ENCODE assay signal across 8 mouse cellular contexts in genomic region chr7:35322732-35323420, GRCm38 (mm10). TPM values are rescaled to one million over a fixed set of nuclear protein-coding genes. Genes with fewer than 3 reads are reported as not detected.
DNase-seq lines count a peak whose midpoint lies in the region; ATAC-seq and TF ChIP-seq lines count a peak whose summit lies in the region.

No protein-coding gene starts in this region.

- H3K4me3 ChIP-seq in hindbrain, embryonic 13.5 days: no peak overlapping the region
- H3K4me3 ChIP-seq in midbrain, postnatal 0 days (ENCODE audit: low read depth, low read length): no peak overlapping the region

- no peaks in the 10 kb centered on the region for H3K27me3 ChIP-seq in hindbrain, embryonic 13.5 days
- H3K27me3 ChIP-seq in midbrain, postnatal 0 days (ENCODE audit: insufficient read depth, low read length): no peaks in the 10 kb centered on the region

- 0 out of 2 replicates have a peak overlapping the region, but pooled peaks have one; percentile 30 for H3K27ac ChIP-seq in hindbrain, embryonic 13.5 days
- H3K27ac ChIP-seq in midbrain, postnatal 0 days (ENCODE audit: low read depth, low read length): no peak overlapping the region

- no peak for TF ChIP-seq CTCF in midbrain, postnatal 0 days (IDR thresholded peaks at IDR 0.05)

- peak overlapping the region; percentile 14 for H3K4me2 ChIP-seq in hindbrain, embryonic 13.5 days
- H3K4me2 ChIP-seq in midbrain, postnatal 0 days (ENCODE audit: low read depth, low read length, poor library complexity, severe bottlenecking): peak overlapping the region; percentile 20; the same call in 1 of the 2 replicates

- DNase-seq in kidney, adult 18-20 months: peak; percentile 7
- DNase-seq in kidney, postnatal 10 days: no peak
- peak; percentile 26 for DNase-seq in embryo, embryonic 10 days (ENCODE audit: low spot score)
- no peak for DNase-seq in midbrain, postnatal 0 days (ENCODE audit: low spot score)
- no peak for DNase-seq in lung, adult 18-20 months
- no peak for DNase-seq in yolk sac, embryonic 10.5 days (ENCODE audit: low spot score)

- peaks cover 6% of the 10 kb centered on the region; the same call in 1 of the 2 replicates for H3K4me1 ChIP-seq in hindbrain, embryonic 13.5 days (replicated peaks)
- no peaks in the 10 kb centered on the region; the same call in 1 of the 2 replicates for H3K4me1 ChIP-seq in midbrain, postnatal 0 days (ENCODE audit: insufficient read depth, low read length)

- H3K36me3 ChIP-seq in hindbrain, embryonic 13.5 days: no peaks in the 10 kb centered on the region
- no peaks in the 10 kb centered on the region for H3K36me3 ChIP-seq in midbrain, postnatal 0 days (ENCODE audit: insufficient read depth, low read length)

- no peaks in the 10 kb centered on the region for H3K9me3 ChIP-seq in hindbrain, embryonic 13.5 days
- H3K9me3 ChIP-seq in midbrain, postnatal 0 days (ENCODE audit: low read length): no peaks in the 10 kb centered on the region

- H3K9ac ChIP-seq in hindbrain, embryonic 13.5 days: peak overlapping the region; percentile 46; the same call in 1 of the 2 replicates
- H3K9ac ChIP-seq in midbrain, postnatal 0 days (replicated peaks; ENCODE audit: low read length, poor library complexity, severe bottlenecking): peak overlapping the region; percentile 36; the same call in 1 of the 2 replicates

- 4% methylated on average over 11 of the region's 13 CpGs for WGBS in hindbrain, embryonic 13.5 days
- WGBS in midbrain, postnatal 0 days: 7% methylated on average over 11 of the region's 13 CpGs

- ATAC-seq in hindbrain, embryonic 13.5 days (ENCODE audit: low FRiP score): peak; percentile 14; the same call in 1 of the 2 replicates
- 0 out of 2 replicates have a peak, but pooled peaks have one; percentile 31 for ATAC-seq in midbrain, postnatal 0 days (ENCODE audit: low FRiP score)
- ATAC-seq in inflammation-experienced regulatory T-cells, adult 6 months: no peak

RNA-seq across cellular contexts. Expression of gene Gpatch1, which starts 4.6 kb away (rescaled TPM):
- polyA plus RNA-seq in hindbrain, embryonic 13.5 days (2015; fragmentation: Nextera tagmentation; extraction: Ambion mirVana): 20.7 and 21.4 TPM in 2 replicates
- 8.0 and 11.5 TPM in 2 replicates for total RNA-seq in midbrain, postnatal 0 days (2014; rRNA removed)
- polyA plus RNA-seq in midbrain, postnatal 0 days (2015; fragmentation: Nextera tagmentation; extraction: Ambion mirVana): 21.9 and 22.2 TPM in 2 replicates
- polyA plus RNA-seq in inflammation-experienced regulatory T-cells, adult 6 months (2017; shearing (Covaris generic)): 10 to 100 TPM; 13.3 to 22.7 (median 21.2) TPM

RNA-seq across cellular contexts. Expression of gene Rhpn2, which starts 11.1 kb away (rescaled TPM):
- polyA plus RNA-seq in hindbrain, embryonic 13.5 days (2015; fragmentation: Nextera tagmentation; extraction: Ambion mirVana): 3.4 and 3.9 TPM in 2 replicates
- total RNA-seq in midbrain, postnatal 0 days (2014; rRNA removed): 3.1 and 3.5 TPM in 2 replicates
- 1.7 and 1.9 TPM in 2 replicates for polyA plus RNA-seq in midbrain, postnatal 0 days (2015; fragmentation: Nextera tagmentation; extraction: Ambion mirVana)
- under 1 TPM; 0.26 to 0.51 (median 0.47) TPM for polyA plus RNA-seq in inflammation-experienced regulatory T-cells, adult 6 months (2017; shearing (Covaris generic))

Comparison
In these comparisons a context has a peak if more than half of its experiments do, and no peak if none do; other contexts are left out.
1. DNase-seq: peak in kidney, adult 18-20 months (single experiment) and embryo, embryonic 10 days (single experiment); none in kidney, postnatal 10 days (single experiment), midbrain, postnatal 0 days (single experiment), lung, adult 18-20 months (0 of 2) and yolk sac, embryonic 10.5 days (single experiment).